Mouse (Mus musculus) lung, postnatal 4 days (tissue): Measurements from ENCODE around the gene Col15a1.

Experiments
- DNase-seq, 2 experiments: peaks; one replicate each; pipeline ENCODE4 v3.0.0; 2021

Col15a1 gene

GRCm38 (mm10) chr4:47207969-47208420 is at the start of gene Col15a1:
Gene Col15a1, plus strand, starts transcription at chr4:47208161.
- peak in 1 of 2 experiments; percentile 32 for DNase-seq

GRCm38 (mm10) chr4:47161103-47161755 is 46.7 kb upstream of the Col15a1 start:
- DNase-seq = no peak

GRCm38 (mm10) chr4:47161756-47162587 is 46.0 kb upstream of the Col15a1 start:
- DNase-seq = no peak

- no peak for DNase-seq
These were observed 35.6 kb upstream of the Col15a1 start for GRCm38 (mm10) chr4:47172314-47172713.

- no peak for DNase-seq
These were observed 30.9 kb upstream of the Col15a1 start for GRCm38 (mm10) chr4:47177101-47177500.

- peak in 1 of 2 experiments; percentile 45 for DNase-seq
These were observed 29.6 kb upstream of the Col15a1 start for GRCm38 (mm10) chr4:47178261-47178961.

GRCm38 (mm10) chr4:47179535-47179934 is 28.4 kb upstream of the Col15a1 start:
- DNase-seq = no peak

GRCm38 (mm10) chr4:47184058-47184661 is 23.8 kb upstream of the Col15a1 start:
- DNase-seq = peak; percentile 29 to 61

- no peak for DNase-seq
These were observed 21.4 kb upstream of the Col15a1 start for GRCm38 (mm10) chr4:47186514-47186913.

- no peak for DNase-seq
These were observed 11.8 kb upstream of the Col15a1 start for GRCm38 (mm10) chr4:47196173-47196572.

- no peak for DNase-seq
These were observed 4.3 kb upstream of the Col15a1 start for GRCm38 (mm10) chr4:47203643-47204042.

GRCm38 (mm10) chr4:47205846-47206245 is 2.1 kb upstream of the Col15a1 start:
- DNase-seq = peak; percentile 44 to 76

- DNase-seq = peak in 1 of 2 experiments; percentile 39
These were observed 545 bp downstream of the Col15a1 start for GRCm38 (mm10) chr4:47208421-47208991.

GRCm38 (mm10) chr4:47209466-47209865 is 1.5 kb downstream of the Col15a1 start:
- DNase-seq = no peak

- no peak for DNase-seq
These were observed 10.9 kb downstream of the Col15a1 start for GRCm38 (mm10) chr4:47218828-47219227.

- no peak for DNase-seq
These were observed 11.4 kb downstream of the Col15a1 start for GRCm38 (mm10) chr4:47219393-47219792.

GRCm38 (mm10) chr4:47220544-47220943 is 12.6 kb downstream of the Col15a1 start:
- no peak for DNase-seq

GRCm38 (mm10) chr4:47222146-47222545 is 14.2 kb downstream of the Col15a1 start:
- DNase-seq = no peak

GRCm38 (mm10) chr4:47225920-47226319 is 18.0 kb downstream of the Col15a1 start:
- peak in 1 of 2 experiments; percentile 54 for DNase-seq

GRCm38 (mm10) chr4:47227101-47227500 is 19.1 kb downstream of the Col15a1 start:
- no peak for DNase-seq

- peak; percentile 43 to 72 for DNase-seq
These were observed 19.8 kb downstream of the Col15a1 start for GRCm38 (mm10) chr4:47227756-47228155.

GRCm38 (mm10) chr4:47228945-47229344 is 21.0 kb downstream of the Col15a1 start:
- no peak for DNase-seq

GRCm38 (mm10) chr4:47230498-47230897 is 22.5 kb downstream of the Col15a1 start:
- DNase-seq = no peak
